ENCODE assay signal across 9 mouse cellular contexts in genomic region chr8:77367091-77367490, GRCm38 (mm10).
DNase-seq lines count a peak whose midpoint lies in the region; ATAC-seq and TF ChIP-seq lines count a peak whose summit lies in the region.
"Had no signal": no experiment of that assay in that cellular context is flagged by ENCODE, and none has a peak within 500 bp of the region (broad histone marks: within the 10 kb centered on the region; RNA-seq: fewer than 3 reads in every experiment).

No protein-coding gene starts in this region.

- no peak overlapping the region for H3K4me3 ChIP-seq in lung, embryonic 14.5 days (ENCODE audit: low read depth, low read length)
- no peak overlapping the region for H3K4me3 ChIP-seq in midbrain, embryonic 13.5 days (replicated peaks)
- H3K4me3 ChIP-seq: forebrain, embryonic 12.5 days had no signal

- TF ChIP-seq CTCF in lung, embryonic 14.5 days (IDR thresholded peaks at IDR 0.05; ENCODE audit: low read depth) = peak; percentile 59

- peak; percentile 85 for DNase-seq in heart, adult 11 months
- no peak for DNase-seq in heart, postnatal 25 days (ENCODE audit: low spot score)
- DNase-seq in 3T3-L1 (ENCODE audit: low read depth, low spot score) = peak; percentile 73
- DNase-seq in NIH3T3 (ENCODE audit: low read depth) = peak; percentile 69
- peak; percentile 60 for DNase-seq in lung, embryonic 14.5 days
- no peak for DNase-seq in urinary bladder, adult 18-20 months (ENCODE audit: low spot score in 2 of 2)
- DNase-seq in gastrocnemius, postnatal 10 days = no peak

- no peak for ATAC-seq in lung, embryonic 14.5 days (ENCODE audit: insufficient read depth)
- ATAC-seq in midbrain, embryonic 13.5 days = no peak

- H3K4me1 ChIP-seq in lung, embryonic 14.5 days (ENCODE audit: insufficient read depth) = peaks cover 6% of the 10 kb centered on the region; the same call in 1 of the 2 replicates
- H3K4me1 ChIP-seq in midbrain, embryonic 13.5 days (replicated peaks) = peaks cover 8% of the 10 kb centered on the region

- no peaks in the 10 kb centered on the region for H3K27me3 ChIP-seq in lung, embryonic 14.5 days (ENCODE audit: insufficient read depth, low read length)
- H3K27me3 ChIP-seq in midbrain, embryonic 13.5 days = no peaks in the 10 kb centered on the region
- H3K27me3 ChIP-seq: forebrain, embryonic 12.5 days had no signal

- peaks cover 4% of the 10 kb centered on the region for H3K36me3 ChIP-seq in lung, embryonic 14.5 days (ENCODE audit: insufficient read depth)
- no peaks in the 10 kb centered on the region for H3K36me3 ChIP-seq in midbrain, embryonic 13.5 days
- H3K36me3 ChIP-seq: forebrain, embryonic 12.5 days had no signal

- WGBS in lung, embryonic 14.5 days = 48% methylated on average over 3 of the region's 3 CpGs
- WGBS in midbrain, embryonic 13.5 days = 56% methylated on average over 3 of the region's 3 CpGs

- H3K9me3 ChIP-seq in lung, embryonic 14.5 days (ENCODE audit: low read depth, low read length) = no peaks in the 10 kb centered on the region
- H3K9me3 ChIP-seq in midbrain, embryonic 13.5 days = no peaks in the 10 kb centered on the region
- H3K9me3 ChIP-seq: forebrain, embryonic 12.5 days had no signal

- no peak overlapping the region for H3K9ac ChIP-seq in lung, embryonic 14.5 days
- no peak overlapping the region for H3K9ac ChIP-seq in midbrain, embryonic 13.5 days (replicated peaks)
- H3K9ac ChIP-seq: forebrain, embryonic 12.5 days had no signal

- no peak overlapping the region for H3K4me2 ChIP-seq in lung, embryonic 14.5 days
- no peak overlapping the region for H3K4me2 ChIP-seq in midbrain, embryonic 13.5 days (replicated peaks)
- H3K4me2 ChIP-seq: forebrain, embryonic 12.5 days had no signal

- intact Hi-C loops in heart, postnatal 25 days (cut with DNase I) = no loop called here

- no peak overlapping the region for H3K27ac ChIP-seq in lung, embryonic 14.5 days (ENCODE audit: low read depth)
- no peak overlapping the region for H3K27ac ChIP-seq in midbrain, embryonic 13.5 days
- H3K27ac ChIP-seq: forebrain, embryonic 12.5 days had no signal

Comparison
In these comparisons a context has a peak if more than half of its experiments do, and no peak if none do; other contexts are left out.
1. DNase-seq: peak in heart, adult 11 months (single experiment), 3T3-L1 (single experiment), NIH3T3 (single experiment) and lung, embryonic 14.5 days (single experiment); none in heart, postnatal 25 days (single experiment), urinary bladder, adult 18-20 months (0 of 2) and gastrocnemius, postnatal 10 days (single experiment).